Comparison of ENCODE assay signal across 11 mouse cellular contexts in the genomic region with DNA sequence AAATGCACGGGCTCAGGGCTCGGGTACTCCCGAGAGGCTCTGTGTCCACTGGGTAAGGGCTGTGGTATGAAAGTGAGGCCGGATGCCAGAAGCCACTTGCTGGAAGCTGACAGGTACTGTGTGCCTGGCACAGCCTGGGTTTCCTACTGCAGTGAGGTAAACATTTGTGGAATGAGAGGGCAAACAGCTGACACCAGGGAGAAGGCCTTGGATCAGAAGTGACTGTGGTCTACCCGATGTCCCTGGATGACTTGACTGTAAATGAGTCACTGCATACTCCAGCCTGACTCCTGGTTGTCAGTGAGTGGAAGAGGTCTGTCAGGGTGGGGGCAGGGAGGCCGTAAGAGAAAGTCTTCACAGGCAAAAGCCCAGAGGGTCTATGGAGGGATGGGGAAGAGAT. TPM values are rescaled to one million over a fixed set of nuclear protein-coding genes. Genes with fewer than 3 reads are reported as not detected.
DNase-seq lines count a peak whose midpoint lies in the region; ATAC-seq lines count a peak whose summit lies in the region.
"Had no signal": no experiment of that assay in that cellular context is flagged by ENCODE, and none has a peak within 500 bp of the region (broad histone marks: within the 10 kb centered on the region; RNA-seq: fewer than 3 reads in every experiment).

No protein-coding gene starts in this region.

- H3K36me3 ChIP-seq in heart, embryonic 12.5 days: 0 out of 2 replicates have a peak, but pooled peaks cover 6% of the 10 kb centered on the region
- no peaks in the 10 kb centered on the region for H3K36me3 ChIP-seq in hindbrain, embryonic 16.5 days (ENCODE audit: control insufficient read depth, insufficient read depth, low read length)
- H3K36me3 ChIP-seq: forebrain, embryonic 10.5 days had no signal

- H3K4me1 ChIP-seq in heart, embryonic 12.5 days (replicated peaks): peaks cover 24% of the 10 kb centered on the region
- no peaks in the 10 kb centered on the region for H3K4me1 ChIP-seq in hindbrain, embryonic 16.5 days (ENCODE audit: control insufficient read depth, insufficient read depth, low read depth, low read length)

- peak; percentile 49 for DNase-seq in heart, adult 8-10 months (ENCODE audit: low spot score)
- DNase-seq in adrenal gland, postnatal 10 days: peak; percentile 75
- DNase-seq in heart, postnatal 10 days: peak; percentile 81 to 86
- peak; percentile 56 for DNase-seq in lung, postnatal 10 days
- no peak for DNase-seq in frontal cortex, postnatal 14 days (ENCODE audit: low spot score in 2 of 2)
- no peak for DNase-seq in layer of hippocampus, postnatal 36 days
- DNase-seq: thymus, postnatal 4 days had no signal

- no peak overlapping the region for H3K4me3 ChIP-seq in heart, embryonic 12.5 days
- H3K4me3 ChIP-seq in hindbrain, embryonic 16.5 days (ENCODE audit: low read length): no peak overlapping the region
- H3K4me3 ChIP-seq: forebrain, embryonic 10.5 days; liver, embryonic 15.5 days had no signal

- no peak overlapping the region; the same call in 1 of the 2 replicates for H3K27ac ChIP-seq in heart, embryonic 12.5 days (ENCODE audit: poor library complexity, severe bottlenecking)
- no peak overlapping the region for H3K27ac ChIP-seq in hindbrain, embryonic 16.5 days (ENCODE audit: low read depth, low read length)
- H3K27ac ChIP-seq: liver, embryonic 15.5 days had no signal

- no peak overlapping the region for H3K9ac ChIP-seq in heart, embryonic 12.5 days
- no peak overlapping the region for H3K9ac ChIP-seq in hindbrain, embryonic 16.5 days (ENCODE audit: low read depth, low read length)
- H3K9ac ChIP-seq: liver, embryonic 15.5 days had no signal

- WGBS in heart, embryonic 12.5 days: 54% methylated on average over 6 of the region's 6 CpGs
- 82% methylated on average over 6 of the region's 6 CpGs for WGBS in hindbrain, embryonic 16.5 days

- ATAC-seq in heart, embryonic 12.5 days (ENCODE audit: insufficient number of reproducible peaks, low FRiP score): no peak
- no peak for ATAC-seq in hindbrain, embryonic 16.5 days

- H3K4me2 ChIP-seq in heart, embryonic 12.5 days: no peak overlapping the region
- no peak overlapping the region for H3K4me2 ChIP-seq in hindbrain, embryonic 16.5 days (ENCODE audit: low read length)
- H3K4me2 ChIP-seq: liver, embryonic 15.5 days had no signal

- no peaks in the 10 kb centered on the region for H3K9me3 ChIP-seq in heart, embryonic 12.5 days (replicated peaks)
- no peaks in the 10 kb centered on the region for H3K9me3 ChIP-seq in hindbrain, embryonic 16.5 days (ENCODE audit: control insufficient read depth, low read length)
- H3K9me3 ChIP-seq: forebrain, embryonic 10.5 days; liver, embryonic 15.5 days had no signal

- no peaks in the 10 kb centered on the region for H3K27me3 ChIP-seq in heart, embryonic 12.5 days (replicated peaks)
- H3K27me3 ChIP-seq in hindbrain, embryonic 16.5 days (replicated peaks; ENCODE audit: control insufficient read depth, insufficient read depth, low read length): no peaks in the 10 kb centered on the region
- H3K27me3 ChIP-seq: liver, embryonic 15.5 days had no signal

- intact Hi-C loops in heart, postnatal 10 days (cut with DNase I): no loop called here

RNA-seq across cellular contexts. Expression of a gene that starts 27.2 kb away (rescaled TPM):
- total RNA-seq in heart, adult 8-10 months (2022): 1 to 10 TPM; 1.3 to 2.0 (median 1.7) TPM
- 11.6 and 11.8 TPM in 2 replicates for polyA plus RNA-seq in heart, embryonic 12.5 days (2016; fragmentation: Nextera tagmentation; extraction: Ambion mirVana)
- total RNA-seq in adrenal gland, postnatal 10 days (2021): 1 to 10 TPM; 5.3 to 5.8 TPM
- 1 to 10 TPM; 2.8 to 4.1 TPM for total RNA-seq in heart, postnatal 10 days (2021)
- total RNA-seq in layer of hippocampus, postnatal 36 days (2021): 1 to 10 TPM; 1.2 to 1.9 TPM
- 3.4 and 5.0 TPM in 2 replicates for polyA plus RNA-seq in hindbrain, embryonic 16.5 days (2015; fragmentation: Nextera tagmentation; extraction: Ambion mirVana)

RNA-seq across cellular contexts. Expression of a gene that starts 50.9 kb away (rescaled TPM):
- total RNA-seq in heart, adult 8-10 months (2022): 100 to 1,000 TPM in 2 of 4 experiments, 10 to 100 TPM in 2; 83.1 to 110 (median 98.7) TPM
- polyA plus RNA-seq in heart, embryonic 12.5 days (2016; fragmentation: Nextera tagmentation; extraction: Ambion mirVana): 62.2 and 63.9 TPM in 2 replicates
- 100 to 1,000 TPM; 115 to 119 TPM for total RNA-seq in adrenal gland, postnatal 10 days (2021)
- total RNA-seq in heart, postnatal 10 days (2021): 100 to 1,000 TPM; 107 to 112 TPM
- 100 to 1,000 TPM; 181 to 188 TPM for total RNA-seq in layer of hippocampus, postnatal 36 days (2021)
- polyA plus RNA-seq in hindbrain, embryonic 16.5 days (2015; fragmentation: Nextera tagmentation; extraction: Ambion mirVana): 58.8 and 60.3 TPM in 2 replicates

Comparison
In these comparisons a context has a peak if more than half of its experiments do, and no peak if none do; other contexts are left out.
1. DNase-seq: peak in heart, adult 8-10 months (single experiment), adrenal gland, postnatal 10 days (single experiment), heart, postnatal 10 days (2 of 2) and lung, postnatal 10 days (single experiment); none in frontal cortex, postnatal 14 days (0 of 2) and layer of hippocampus, postnatal 36 days (0 of 2).